Comparison of ENCODE assay signal across 17 mouse cellular contexts in genomic region chr5:139020595-139020994, GRCm38 (mm10). TPM values are rescaled to one million over a fixed set of nuclear protein-coding genes. Genes with fewer than 3 reads are reported as not detected.
"Had no signal": no experiment of that assay in that cellular context is flagged by ENCODE, and none has a peak within 500 bp of the region (broad histone marks: within the 10 kb centered on the region; RNA-seq: fewer than 3 reads in every experiment).

No protein-coding gene starts in this region.

- H3K4me1 ChIP-seq: midbrain, embryonic 12.5 days; stomach, embryonic 15.5 days had no signal

- H3K9me3 ChIP-seq: liver, embryonic 12.5 days; lung, embryonic 15.5 days; midbrain, embryonic 12.5 days; stomach, embryonic 15.5 days had no signal

- H3K27me3 ChIP-seq: liver, embryonic 12.5 days; lung, embryonic 15.5 days; midbrain, embryonic 12.5 days; stomach, embryonic 15.5 days had no signal

- H3K4me3 ChIP-seq: layer of hippocampus, adult 2 months; liver, embryonic 12.5 days; lung, embryonic 15.5 days; midbrain, embryonic 12.5 days; stomach, embryonic 15.5 days had no signal

- H3K36me3 ChIP-seq: liver, embryonic 12.5 days; lung, embryonic 15.5 days; stomach, embryonic 15.5 days had no signal

- H3K9ac ChIP-seq: liver, embryonic 12.5 days; liver, postnatal 0 days; lung, embryonic 15.5 days; midbrain, embryonic 12.5 days; stomach, embryonic 15.5 days had no signal

- ATAC-seq: hindbrain, embryonic 16.5 days; inflammation-experienced regulatory T-cells, adult 6 months; intestine, postnatal 0 days; liver, embryonic 12.5 days; liver, postnatal 0 days; midbrain, embryonic 16.5 days had no signal

- DNase-seq: left cerebral cortex, postnatal 4 days; liver, postnatal 0 days; lung, postnatal 14 days; right cerebral cortex, postnatal 14 days; thymus, adult 2 months; thymus, postnatal 36 days had no signal

- H3K4me2 ChIP-seq: liver, embryonic 12.5 days; lung, embryonic 15.5 days; midbrain, embryonic 12.5 days; stomach, embryonic 15.5 days had no signal

- H3K27ac ChIP-seq: layer of hippocampus, adult 2 months; liver, embryonic 12.5 days; lung, embryonic 15.5 days; macrophage; midbrain, embryonic 12.5 days; stomach, embryonic 15.5 days had no signal

RNA-seq across cellular contexts. Expression of gene Pdgfa, which starts 23.4 kb away (rescaled TPM):
- total RNA-seq: megakaryocyte-erythroid progenitor cell, adult 5-6 weeks had no signal
